Mouse (Mus musculus) cerebral cortex, adult 2 months (tissue): ENCODE measurements around the gene Prpf40a.

Experiments used
- WGBS: fragments of 180-500 bp; shearing (Covaris S2); methylation state at CpG from one replicate; pipeline ENCODE4 v1.1.7; 2018; 5-methylcytosine and 5-hydroxymethylcytosine counted together

Gene Prpf40a

DNA sequence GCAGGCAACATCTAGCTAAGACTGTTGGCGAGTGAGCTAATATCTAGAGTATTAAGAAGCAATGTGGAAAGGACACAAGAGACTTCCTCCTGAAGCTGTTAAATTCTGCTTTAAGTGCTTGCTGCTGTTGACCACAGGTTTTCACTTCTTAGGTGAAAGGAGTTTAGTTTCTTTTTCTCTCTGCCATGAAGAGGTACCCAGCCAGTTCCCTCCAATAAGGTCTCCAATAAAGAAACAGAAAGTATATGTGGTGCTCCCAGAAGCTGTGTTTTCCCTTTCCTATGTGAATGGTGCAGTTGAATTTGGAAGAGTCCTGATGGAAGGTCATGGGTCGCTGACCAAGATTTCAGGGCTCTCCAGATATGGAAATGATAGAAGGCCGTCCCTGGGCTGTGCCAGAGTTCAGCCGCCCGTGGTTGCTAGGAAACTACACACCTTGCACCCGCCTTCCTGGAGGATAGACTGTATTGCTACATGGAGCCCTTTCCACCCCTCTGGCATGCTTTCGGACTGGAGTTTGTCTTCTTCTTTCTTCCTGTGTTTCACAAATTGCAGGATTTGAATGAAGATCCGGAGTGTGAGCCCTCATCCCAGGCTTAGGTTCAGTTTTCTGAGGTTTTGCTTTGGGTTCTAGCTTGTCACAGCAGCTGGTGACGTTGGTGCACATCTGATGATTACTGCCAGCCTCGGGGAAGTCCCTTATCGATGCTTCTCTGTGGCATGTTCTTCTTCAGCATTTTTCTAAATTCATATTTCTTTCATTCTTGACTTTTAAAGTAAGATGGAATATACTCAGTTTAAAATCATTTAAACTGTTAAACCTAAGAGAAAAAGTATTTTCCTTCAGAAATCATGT, 89.0 kb downstream of the Prpf40a start:
- WGBS: 92% methylated on average over 11 of the region's 11 CpGs

- 44% methylated on average over 2 of the region's 2 CpGs for WGBS
Measured at GRCm38 (mm10) chr2:53100093-53100492, 91.0 kb downstream of the Prpf40a start.

DNA sequence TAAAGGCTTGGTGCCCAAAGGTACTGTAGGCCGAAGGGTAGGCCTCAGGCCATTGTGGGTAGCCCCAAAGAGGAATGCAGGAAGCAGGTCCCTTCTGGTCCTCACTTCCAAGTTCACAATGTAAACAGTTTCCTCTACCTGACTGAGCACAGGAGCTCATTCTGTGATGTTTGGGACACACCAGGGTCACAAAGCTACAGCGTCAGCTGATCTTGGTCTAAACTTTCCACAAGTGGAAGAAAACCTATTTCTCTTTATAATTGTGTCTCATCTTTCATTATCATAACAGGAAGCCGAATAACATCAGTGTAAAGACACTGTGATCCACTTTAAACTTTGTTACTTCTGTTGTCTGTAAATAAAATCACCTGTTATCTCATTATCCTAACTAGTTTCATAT, 95.6 kb downstream of the Prpf40a start:
- WGBS: 95% methylated on average over 3 of the region's 3 CpGs

- 71% methylated on average over 9 of the region's 9 CpGs for WGBS
Measured at GRCm38 (mm10) chr2:53095031-53095430, 96.1 kb downstream of the Prpf40a start.

GRCm38 (mm10) chr2:53088744-53089143, 102.3 kb downstream of the Prpf40a start:
- WGBS: 85% methylated on average over 3 of the region's 3 CpGs

DNA sequence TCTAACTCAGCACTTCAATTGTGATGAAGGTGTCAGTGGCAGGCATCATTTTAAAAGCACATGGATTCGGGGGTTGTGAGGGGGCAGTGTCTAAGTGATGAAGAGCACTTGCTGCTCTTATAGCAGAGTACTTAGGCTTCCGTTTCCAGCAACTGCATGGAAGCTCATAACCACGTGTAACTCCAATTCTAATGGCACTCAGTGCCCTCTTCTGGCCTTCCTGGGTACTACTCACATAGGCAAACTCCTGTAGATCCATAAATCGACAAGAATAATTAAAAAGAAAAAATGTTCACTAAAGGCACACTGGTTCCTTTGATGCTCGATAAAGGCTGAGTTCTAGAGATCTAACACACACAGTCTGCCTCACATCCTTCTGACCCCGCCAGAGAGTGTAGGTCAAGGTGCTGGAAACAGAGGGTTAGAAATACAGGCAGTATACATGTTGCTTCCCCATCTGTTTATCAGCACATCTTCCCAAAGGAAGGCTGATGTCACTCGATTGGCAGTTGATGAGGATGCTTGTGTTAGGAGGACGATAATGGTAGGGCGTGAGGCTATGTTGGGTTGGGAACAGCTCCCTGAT, 105.4 kb downstream of the Prpf40a start:
- 62% methylated on average over 9 of the region's 9 CpGs for WGBS
